Mouse (Mus musculus) midbrain, embryonic 14.5 days (tissue): ENCODE results near the gene Akt2. TPM values are rescaled to one million over a fixed set of nuclear protein-coding genes. Genes with fewer than 3 reads are reported as not detected.

Experiments
- ATAC-seq: fragments of 200-750 bp; cut with Nextera tagmentation; 2 replicates; pipeline ENCODE4 v1.8.0; 2017; ENCODE audit warnings: moderate number of reproducible peaks, moderate library complexity; ENCODE audit not compliant: low FRiP score, low TSS enrichment
- DNase-seq: peaks from one replicate; pipeline ENCODE4 v3.0.0-alpha.2; 2015
- H3K27ac ChIP-seq: fragments of 300-500 bp; sonication (generic); replicated peaks from 2 replicates; pipeline ENCODE4 v1.5.1; 2014; ENCODE audit warnings: mild to moderate bottlenecking, low read depth, low read length, moderate library complexity
- H3K27me3 ChIP-seq: fragments of 300-500 bp; sonication (generic); 2 replicates; pipeline ENCODE4 v1.6.1; 2014; ENCODE audit warnings: low read length, control low read depth, mixed read lengths; ENCODE audit not compliant: control insufficient read depth, insufficient read depth
- H3K36me3 ChIP-seq: fragments of 300-500 bp; sonication (generic); 2 replicates; pipeline ENCODE4 v1.6.1; 2014; ENCODE audit warnings: low read length, control low read depth; ENCODE audit not compliant: control insufficient read depth, insufficient read depth
- H3K4me1 ChIP-seq: fragments of 300-500 bp; sonication (generic); 2 replicates; pipeline ENCODE4 v1.6.1; 2014; ENCODE audit warnings: mild to moderate bottlenecking, antibody characterized with exemption, low read length, control low read depth; ENCODE audit not compliant: control insufficient read depth, insufficient read depth
- H3K4me2 ChIP-seq: fragments of 300-500 bp; sonication (generic); 2 replicates; pipeline ENCODE4 v1.6.1; 2014; ENCODE audit warnings: mild to moderate bottlenecking, low read length, moderate library complexity
- H3K4me3 ChIP-seq: fragments of 300-500 bp; sonication (generic); replicated peaks from 2 replicates; pipeline ENCODE4 v1.5.1; 2014; ENCODE audit warnings: low read depth, low read length
- H3K9ac ChIP-seq: fragments of 300-500 bp; sonication (generic); replicated peaks from 2 replicates; pipeline ENCODE4 v1.6.1; 2014; ENCODE audit warnings: mild to moderate bottlenecking, low read length, moderate library complexity
- H3K9me3 ChIP-seq: fragments of 300-500 bp; sonication (generic); 2 replicates; pipeline ENCODE4 v1.6.1; 2016; ENCODE audit warnings: low read length, control low read depth, mixed read lengths; ENCODE audit not compliant: control insufficient read depth
- WGBS: fragments of 180-500 bp; shearing (Covaris S2); extraction: QIAGEN DNeasy Blood & Tissue Kit; methylation state at CpG from one replicate; pipeline ENCODE4 v1.1.7; 2014; 5-methylcytosine and 5-hydroxymethylcytosine counted together
- polyA plus RNA-seq: library from polyadenylated mRNA; unstranded; fragments of >200 nt; fragmentation: Nextera tagmentation; extraction: Ambion mirVana; gene quantifications from 2 replicates; pipeline ENCODE4 v1.2.1, GENCODE M21; 2014

Gene Akt2
- polyA plus RNA-seq, 1 experiment from 2014 or later: 67.0 TPM

DNA sequence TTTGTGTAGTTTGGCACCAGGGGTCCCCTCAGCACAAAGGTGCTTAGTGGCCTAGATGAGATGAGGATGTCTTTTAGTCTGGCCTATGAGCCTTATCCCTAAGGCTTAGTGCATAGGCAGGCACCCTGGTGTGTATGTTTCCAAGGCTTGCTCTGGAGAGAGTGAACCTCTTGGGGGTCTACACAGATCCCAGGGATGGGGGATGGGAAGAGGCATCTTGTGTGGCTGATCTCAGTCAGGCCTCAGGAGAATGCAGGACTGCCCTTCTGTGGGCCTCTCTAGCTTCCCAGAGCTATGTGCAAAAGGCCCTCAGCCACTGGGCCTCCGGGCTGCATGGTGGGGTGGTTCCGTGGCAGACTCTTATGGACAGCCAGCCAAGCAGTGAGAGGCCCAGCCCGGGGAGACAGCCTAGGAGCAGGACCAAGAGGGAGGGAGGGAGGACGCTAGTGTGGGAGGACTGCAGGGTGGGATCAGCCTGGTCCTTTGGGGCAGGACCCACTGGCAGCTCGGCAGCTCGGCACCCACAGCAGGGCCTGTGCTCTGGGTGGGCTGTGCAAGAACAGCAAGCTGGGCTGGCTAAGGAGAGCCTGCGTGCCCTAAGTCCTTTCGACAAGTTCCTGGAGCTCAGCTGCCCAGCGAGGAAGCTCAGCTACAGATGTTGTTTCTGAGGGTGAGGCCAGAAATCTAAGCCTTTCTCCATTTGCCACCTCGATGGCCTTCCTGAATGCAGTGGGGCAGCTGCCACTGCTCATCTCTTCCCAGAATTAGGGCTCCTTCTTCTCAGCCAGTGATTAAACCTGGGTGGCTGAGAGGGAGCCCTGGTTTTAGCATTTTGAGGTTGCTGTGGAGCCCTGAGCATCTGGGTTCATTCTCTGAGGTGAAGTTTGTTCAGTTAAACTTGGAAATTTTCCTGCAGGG lies 5.5 kb downstream of the Akt2 start:
- Histone ChIP-seq H3K27me3 (no peaks in the 10 kb centered on the region), H3K4me1 (peaks cover 25% of the 10 kb centered on the region), H3K9me3 (no peaks in the 10 kb centered on the region), H3K27ac (peak overlapping the region; percentile 32; the same call in 1 of the 2 replicates), H3K4me2 (no peak overlapping the region), H3K36me3 (0 out of 2 replicates have a peak, but pooled peaks cover 4% of the 10 kb centered on the region), H3K4me3 (0 out of 2 replicates have a peak overlapping the region, but pooled peaks have one; percentile 0), H3K9ac (0 out of 2 replicates have a peak overlapping the region, but pooled peaks have one; percentile 9)
- ATAC-seq (no peak), DNase-seq (peak; percentile 6)
- WGBS: 40% methylated on average over 10 of the region's 10 CpGs

GRCm38 (mm10) chr7:27598053-27598452 lies 6.7 kb downstream of the Akt2 start:
- Histone ChIP-seq H3K4me3 (no peak overlapping the region), H3K27me3 (no peaks in the 10 kb centered on the region), H3K27ac (no peak overlapping the region), H3K36me3 (0 out of 2 replicates have a peak, but pooled peaks cover 4% of the 10 kb centered on the region), H3K9me3 (no peaks in the 10 kb centered on the region), H3K9ac (no peak overlapping the region), H3K4me1 (peaks cover 19% of the 10 kb centered on the region), H3K4me2 (no peak overlapping the region)
- no peak for DNase-seq
- ATAC-seq: no peak
- 84% methylated on average over 7 of the region's 7 CpGs for WGBS

- no peak overlapping the region for H3K27ac ChIP-seq
- no peaks in the 10 kb centered on the region for H3K9me3 ChIP-seq
- 84% methylated on average over 4 of the region's 4 CpGs for WGBS
- H3K4me1 ChIP-seq: peaks cover 9% of the 10 kb centered on the region; the same call in 1 of the 2 replicates
- ATAC-seq (no peak), DNase-seq (no peak)
- H3K4me2 ChIP-seq: no peak overlapping the region
- no peaks in the 10 kb centered on the region for H3K36me3 ChIP-seq
- no peak overlapping the region for H3K4me3 ChIP-seq
- H3K27me3 ChIP-seq: no peaks in the 10 kb centered on the region
- H3K9ac ChIP-seq: no peak overlapping the region
Measured at GRCm38 (mm10) chr7:27601628-27602027, 10.3 kb downstream of the Akt2 start.

GRCm38 (mm10) chr7:27602161-27602560 lies 10.8 kb downstream of the Akt2 start:
- WGBS: 85% methylated on average over 2 of the region's 2 CpGs
- Histone ChIP-seq H3K27ac (no peak overlapping the region), H3K9me3 (no peaks in the 10 kb centered on the region), H3K36me3 (no peaks in the 10 kb centered on the region), H3K4me1 (0 out of 2 replicates have a peak, but pooled peaks cover 8% of the 10 kb centered on the region), H3K27me3 (no peaks in the 10 kb centered on the region), H3K4me3 (no peak overlapping the region), H3K4me2 (no peak overlapping the region), H3K9ac (no peak overlapping the region)
- DNase-seq: no peak
- ATAC-seq: no peak

- no peak for ATAC-seq
- 90% methylated on average over 7 of the region's 7 CpGs for WGBS
- Histone ChIP-seq H3K27ac (no peak overlapping the region), H3K4me2 (no peak overlapping the region), H3K27me3 (no peaks in the 10 kb centered on the region), H3K4me3 (no peak overlapping the region), H3K36me3 (no peaks in the 10 kb centered on the region), H3K9ac (no peak overlapping the region), H3K9me3 (no peaks in the 10 kb centered on the region), H3K4me1 (0 out of 2 replicates have a peak, but pooled peaks cover 8% of the 10 kb centered on the region)
- no peak for DNase-seq
Measured at GRCm38 (mm10) chr7:27602835-27603234, 11.5 kb downstream of the Akt2 start.

GRCm38 (mm10) chr7:27604661-27605348 lies 13.5 kb downstream of the Akt2 start:
- H3K9ac ChIP-seq: peak overlapping the region; percentile 20; the same call in 1 of the 2 replicates
- no peaks in the 10 kb centered on the region for H3K27me3 ChIP-seq
- H3K4me1 ChIP-seq: 0 out of 2 replicates have a peak, but pooled peaks cover 6% of the 10 kb centered on the region
- WGBS: 55% methylated on average over 5 of the region's 5 CpGs
- H3K36me3 ChIP-seq: peaks cover 14% of the 10 kb centered on the region
- no peak for DNase-seq
- no peak overlapping the region for H3K4me3 ChIP-seq
- H3K27ac ChIP-seq: no peak overlapping the region; the same call in 1 of the 2 replicates
- H3K4me2 ChIP-seq: no peak overlapping the region
- no peaks in the 10 kb centered on the region for H3K9me3 ChIP-seq
- no peak for ATAC-seq

DNA sequence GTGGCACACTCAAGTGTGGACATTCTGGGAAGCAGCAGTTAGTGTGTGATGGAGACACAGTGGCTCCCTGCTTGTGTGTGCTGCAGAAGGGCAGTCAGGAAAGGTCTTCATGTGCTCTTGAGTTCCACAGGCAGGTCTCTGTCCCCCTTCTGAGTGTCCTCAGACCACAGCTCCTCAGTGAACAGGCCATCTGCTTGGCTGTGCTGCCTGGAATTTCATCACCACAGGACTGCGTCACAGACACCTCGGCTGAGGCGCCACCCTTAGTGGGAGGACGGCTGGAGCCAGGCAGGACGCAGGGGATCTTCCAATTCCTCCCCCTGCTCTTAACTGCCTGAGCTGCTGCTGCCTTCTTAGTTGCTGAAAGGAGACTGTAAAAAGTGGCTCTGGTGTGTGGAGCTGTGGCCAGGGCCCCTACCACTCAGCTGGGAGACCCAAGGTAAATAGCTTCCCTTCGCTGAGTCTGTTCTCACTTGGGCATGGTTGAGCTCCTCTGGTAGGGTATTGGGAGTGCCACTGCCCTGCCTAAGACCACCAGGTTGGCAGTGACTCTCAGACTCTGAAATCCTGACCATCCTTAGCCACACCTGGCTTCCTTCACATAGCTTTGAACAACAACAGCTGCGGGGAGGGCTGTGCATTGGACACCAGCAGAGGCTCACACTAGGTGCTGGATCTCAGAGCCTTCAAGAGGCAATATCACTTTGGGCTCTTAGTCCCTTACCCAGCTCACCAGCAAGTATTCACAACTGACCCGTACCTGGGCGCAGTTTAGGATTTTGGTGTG lies 14.3 kb downstream of the Akt2 start:
- Histone ChIP-seq H3K9me3 (no peaks in the 10 kb centered on the region), H3K27me3 (no peaks in the 10 kb centered on the region), H3K4me2 (no peak overlapping the region), H3K4me3 (no peak overlapping the region), H3K36me3 (peaks cover 22% of the 10 kb centered on the region), H3K9ac (peak overlapping the region; percentile 20; the same call in 1 of the 2 replicates), H3K27ac (no peak overlapping the region), H3K4me1 (0 out of 2 replicates have a peak, but pooled peaks cover 3% of the 10 kb centered on the region)
- ATAC-seq (no peak), DNase-seq (no peak)
- WGBS: 83% methylated on average over 9 of the region's 9 CpGs
